Mouse (Mus musculus) intestine, embryonic 16.5 days (tissue): ENCODE measurements around the gene Figla. TPM values are rescaled to one million over a fixed set of nuclear protein-coding genes. Genes with fewer than 3 reads are reported as not detected.

Experiments
- polyA plus RNA-seq: library from polyadenylated mRNA; unstranded; fragments of >200 nt; fragmentation: Nextera tagmentation; extraction: Ambion mirVana; gene quantifications from 2 replicates; pipeline ENCODE4 v1.2.1, GENCODE M21; 2015

Gene Figla
- polyA plus RNA-seq, 1 experiment from 2014 or later, result not detected

Other genes starting within 250 kb of the Figla start
- gene Nat8f6, start 195.2 kb upstream of the Figla start, polyA plus RNA-seq, result not detected in 2 replicates
- 0.59 and 0.65 TPM in 2 replicates for gene Nat8f5, start 195.2 kb upstream of the Figla start, polyA plus RNA-seq
- 7.3 and 12.6 TPM in 2 replicates for gene Nat8, start 184.1 kb upstream of the Figla start, polyA plus RNA-seq
- 0.04 TPM in 1 of 2 replicates, not detected in the other for gene Nat8f2, start 147.0 kb upstream of the Figla start, polyA plus RNA-seq
- 6.3 and 6.4 TPM in 2 replicates for gene Nat8f4, start 111.3 kb upstream of the Figla start, polyA plus RNA-seq
- gene Tprkb, start 104.3 kb upstream of the Figla start, polyA plus RNA-seq, result 48.4 and 53.3 TPM in 2 replicates
- gene Nat8f1, start 100.5 kb upstream of the Figla start, polyA plus RNA-seq, result 12.0 and 14.0 TPM in 2 replicates
- 34.2 and 41.1 TPM in 2 replicates for gene Dusp11, start 54.5 kb upstream of the Figla start, polyA plus RNA-seq
- 5.5 and 8.0 TPM in 2 replicates for gene Add2, start 12.5 kb downstream of the Figla start, polyA plus RNA-seq
- 6.0 and 7.0 TPM in 2 replicates for gene Tgfa, start 179.1 kb downstream of the Figla start, polyA plus RNA-seq